Mouse (Mus musculus): ENCODE results near the gene Lrrc42. TPM values are rescaled to one million over a fixed set of nuclear protein-coding genes. Genes with fewer than 3 reads are reported as not detected.

Gene Lrrc42
- polyA plus RNA-seq, 1 experiment, result 0.53 TPM

DNA sequence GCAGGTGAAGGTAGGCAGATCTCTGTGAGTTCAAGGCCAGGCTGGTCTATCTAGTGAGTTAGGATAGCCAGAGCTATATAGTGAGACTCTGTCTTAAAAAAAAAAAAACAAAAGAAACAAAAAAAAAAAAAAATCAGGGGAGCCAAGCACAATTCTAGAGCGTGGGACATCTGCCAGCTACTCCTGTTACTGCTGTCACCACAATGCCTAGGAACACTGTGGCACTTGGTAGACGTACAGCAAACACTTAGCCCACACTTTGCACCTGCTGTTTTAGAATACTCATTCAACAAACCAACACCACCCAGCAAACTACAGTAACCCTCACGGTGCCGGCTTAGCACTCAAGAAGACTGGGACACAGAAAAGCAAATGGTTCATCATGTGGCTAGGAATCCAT, 41.9 kb downstream of the Lrrc42 start:
- no peak overlapping the region for H3K4me3 ChIP-seq (replicated peaks)
- H3K9me3 ChIP-seq (ENCODE audit: control insufficient read depth, low read length), result no peaks in the 10 kb centered on the region
- TF ChIP-seq TAL1 (IDR thresholded peaks at IDR 0.05; ENCODE audit: low read length) (no peak), GATA1 (IDR thresholded peaks at IDR 0.05; ENCODE audit: low read length) (no peak)
- peaks cover 31% of the 10 kb centered on the region for H3K36me3 ChIP-seq (ENCODE audit: control insufficient read depth)
- H3K4me1 ChIP-seq (ENCODE audit: control insufficient read depth), result peaks cover 25% of the 10 kb centered on the region
- no peaks in the 10 kb centered on the region for H3K27me3 ChIP-seq (ENCODE audit: control insufficient read depth)

DNA sequence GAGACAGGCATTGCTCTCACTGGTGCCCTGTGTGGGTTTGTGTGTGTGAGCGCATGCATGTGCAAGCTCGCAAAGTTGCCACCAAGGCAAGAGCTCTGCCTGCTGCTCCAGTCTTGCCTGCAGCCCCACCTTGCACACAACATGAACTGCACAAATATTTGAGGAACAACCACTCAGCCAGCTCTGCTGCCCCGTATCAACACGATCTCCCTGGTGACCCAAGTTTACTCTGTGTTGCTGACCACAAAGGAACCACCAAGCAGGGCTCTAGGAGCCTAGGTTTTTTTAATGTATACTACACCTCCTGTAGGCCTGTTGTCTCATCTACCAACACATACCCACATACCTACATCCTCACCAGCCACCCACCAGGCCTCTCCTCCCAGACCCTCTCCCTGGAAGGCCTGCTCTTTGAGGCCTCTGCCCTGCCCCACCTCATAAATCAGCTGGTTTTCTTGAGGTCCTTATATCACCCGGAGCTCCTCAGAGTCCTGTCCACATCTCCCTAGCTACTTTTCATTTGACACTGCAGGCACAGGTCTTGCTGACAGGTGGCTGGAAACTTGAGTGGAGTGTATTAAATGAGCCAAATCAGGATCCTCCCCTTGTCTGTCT, 42.7 kb downstream of the Lrrc42 start:
- H3K4me1 ChIP-seq (ENCODE audit: control insufficient read depth), result peaks cover 16% of the 10 kb centered on the region
- no peak for TF ChIP-seq GATA1 (IDR thresholded peaks at IDR 0.05; ENCODE audit: low read length)
- TF ChIP-seq TAL1 (IDR thresholded peaks at IDR 0.05; ENCODE audit: low read length), result no peak
- peaks cover 35% of the 10 kb centered on the region for H3K36me3 ChIP-seq (ENCODE audit: control insufficient read depth)
- no peaks in the 10 kb centered on the region for H3K27me3 ChIP-seq (ENCODE audit: control insufficient read depth)
- H3K9me3 ChIP-seq (ENCODE audit: control insufficient read depth, low read length), result no peaks in the 10 kb centered on the region
- H3K4me3 ChIP-seq (replicated peaks), result no peak overlapping the region

DNA sequence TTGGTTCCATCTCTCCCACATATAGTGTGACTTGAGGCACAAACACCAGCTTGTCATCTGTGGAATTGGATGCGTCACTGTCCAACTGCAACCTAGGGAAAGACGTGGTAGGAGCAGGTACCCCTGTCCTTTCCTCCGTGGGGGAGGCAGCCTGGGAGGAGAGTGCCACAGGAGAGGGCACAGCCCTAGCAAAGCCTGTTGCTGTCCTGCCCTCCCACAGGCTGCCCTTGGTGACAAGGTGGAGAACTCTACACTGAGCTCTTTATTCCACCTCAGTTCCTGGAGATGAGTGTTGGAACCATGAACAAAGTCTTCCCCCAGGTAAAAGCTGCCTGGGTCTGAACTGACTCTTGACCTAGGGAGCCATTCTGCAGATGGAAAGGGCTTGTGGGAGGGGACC, 44.5 kb downstream of the Lrrc42 start, which contains the start of gene Ldlrad1:
TSS of gene Ldlrad1 (plus strand) at position 301 of the 400 bp plus-strand sequence.
- TF ChIP-seq GATA1 (IDR thresholded peaks at IDR 0.05; ENCODE audit: low read length) (no peak), TAL1 (IDR thresholded peaks at IDR 0.05; ENCODE audit: low read length) (no peak)
- Histone ChIP-seq H3K36me3 (ENCODE audit: control insufficient read depth) (peaks cover 51% of the 10 kb centered on the region), H3K4me3 (replicated peaks) (no peak within 1 kb of the TSS)

DNA sequence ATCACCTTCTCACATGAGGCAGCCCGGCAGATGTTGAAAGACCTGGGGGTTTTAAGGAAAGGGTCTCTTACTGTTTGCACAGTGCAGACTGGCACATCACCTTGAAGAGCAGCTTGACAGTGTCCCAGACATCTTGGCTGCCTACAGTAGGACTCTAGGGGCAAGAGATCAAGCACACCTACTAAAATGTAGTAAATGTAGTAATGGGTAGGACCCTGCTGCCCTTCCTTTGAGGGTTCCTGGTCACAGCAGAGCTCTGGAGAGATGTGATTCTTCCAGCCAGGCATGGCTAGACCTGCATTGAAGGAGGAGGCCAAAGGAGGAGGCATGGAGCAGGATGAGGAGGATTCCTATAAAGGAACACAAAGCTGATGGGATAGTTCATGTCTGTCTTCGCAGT, 46.3 kb downstream of the Lrrc42 start:
- Histone ChIP-seq H3K4me3 (replicated peaks) (no peak overlapping the region), H3K27me3 (ENCODE audit: control insufficient read depth) (no peaks in the 10 kb centered on the region), H3K36me3 (ENCODE audit: control insufficient read depth) (peaks cover 70% of the 10 kb centered on the region), H3K9me3 (ENCODE audit: control insufficient read depth, low read length) (no peaks in the 10 kb centered on the region), H3K4me1 (ENCODE audit: control insufficient read depth) (peaks cover 24% of the 10 kb centered on the region)
- no peak for TF ChIP-seq TAL1 (IDR thresholded peaks at IDR 0.05; ENCODE audit: low read length)

More for the DNA sequence above, 44.5 kb downstream of the Lrrc42 start, which contains the start of gene Ldlrad1:
- Histone ChIP-seq H3K9me3 (ENCODE audit: control insufficient read depth, low read length) (no peaks in the 10 kb centered on the region), H3K4me1 (ENCODE audit: control insufficient read depth) (peaks cover 14% of the 10 kb centered on the region), H3K27me3 (ENCODE audit: control insufficient read depth) (no peaks in the 10 kb centered on the region)

DNA sequence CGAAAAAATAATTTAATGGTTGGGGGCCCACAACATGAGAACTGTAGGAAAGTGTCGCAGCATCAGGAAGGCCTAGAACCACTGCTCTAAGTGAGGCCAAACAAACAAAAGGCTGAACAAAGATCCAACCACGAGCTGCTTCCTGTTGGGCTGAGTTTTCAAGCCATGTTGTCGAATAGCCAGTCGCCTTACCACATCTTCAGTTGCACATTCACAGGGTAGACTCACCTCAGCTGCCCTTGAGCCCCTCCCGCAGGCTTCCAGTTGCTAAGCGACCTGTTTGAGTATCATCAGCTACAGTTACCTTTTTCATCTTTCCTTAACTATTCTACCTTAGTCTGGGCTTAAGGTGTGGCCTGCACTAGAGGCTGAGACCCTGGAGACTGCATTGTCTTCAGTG, 50.3 kb downstream of the Lrrc42 start:
- peaks cover 10% of the 10 kb centered on the region for H3K4me1 ChIP-seq (ENCODE audit: control insufficient read depth)
- H3K36me3 ChIP-seq (ENCODE audit: control insufficient read depth), result peaks cover 95% of the 10 kb centered on the region
- H3K9me3 ChIP-seq (ENCODE audit: control insufficient read depth, low read length), result no peaks in the 10 kb centered on the region
- no peak overlapping the region for H3K4me3 ChIP-seq (replicated peaks)
- no peaks in the 10 kb centered on the region for H3K27me3 ChIP-seq (ENCODE audit: control insufficient read depth)
- no peak for TF ChIP-seq GATA1 (IDR thresholded peaks at IDR 0.05; ENCODE audit: low read length)
- no peak for TF ChIP-seq TAL1 (IDR thresholded peaks at IDR 0.05; ENCODE audit: low read length)

DNA sequence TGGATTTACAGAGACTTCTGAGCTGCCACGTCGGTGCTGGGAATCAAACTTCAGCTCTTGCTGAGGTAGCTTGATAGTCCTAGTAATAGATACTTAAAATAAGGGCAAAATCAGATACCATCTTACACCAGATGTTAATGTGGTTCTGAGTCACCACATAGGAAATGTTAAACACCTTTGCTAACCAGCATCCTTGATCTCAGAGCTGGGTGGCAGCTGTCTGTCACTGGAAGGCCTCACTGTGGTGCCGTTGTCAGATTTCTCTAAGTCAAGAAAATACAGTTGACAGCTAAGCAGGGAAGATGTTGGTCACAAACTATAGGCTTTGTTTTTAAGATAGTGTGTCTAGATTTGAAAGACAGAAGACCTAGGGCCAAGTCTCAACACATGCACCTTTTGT, 51.6 kb downstream of the Lrrc42 start:
- TF ChIP-seq TAL1 (IDR thresholded peaks at IDR 0.05; ENCODE audit: low read length), result no peak
- TF ChIP-seq GATA1 (IDR thresholded peaks at IDR 0.05; ENCODE audit: low read length), result no peak
- Histone ChIP-seq H3K36me3 (ENCODE audit: control insufficient read depth) (peaks cover 97% of the 10 kb centered on the region), H3K9me3 (ENCODE audit: control insufficient read depth, low read length) (no peaks in the 10 kb centered on the region), H3K4me1 (ENCODE audit: control insufficient read depth) (peaks cover 10% of the 10 kb centered on the region), H3K27me3 (ENCODE audit: control insufficient read depth) (no peaks in the 10 kb centered on the region), H3K4me3 (replicated peaks) (no peak overlapping the region)

DNA sequence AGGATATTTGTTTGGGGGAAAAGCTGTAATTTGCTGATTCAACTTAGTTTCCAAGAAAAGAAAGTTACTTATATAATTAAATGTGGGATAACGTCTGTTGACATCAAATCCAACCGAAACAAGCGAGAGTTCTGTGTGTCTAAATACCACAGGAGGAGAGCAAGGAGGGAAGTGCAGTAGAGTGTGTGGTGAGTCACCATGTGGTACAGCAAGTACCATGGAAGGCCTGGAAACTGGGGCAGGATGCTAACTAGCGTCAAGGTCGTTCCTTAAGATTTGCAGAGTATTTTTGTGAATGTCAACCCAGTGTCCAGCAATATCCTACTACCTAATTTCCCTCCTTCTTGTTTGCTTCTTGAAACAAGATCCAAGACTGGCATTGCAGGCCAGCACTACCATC, 55.3 kb downstream of the Lrrc42 start:
- TF ChIP-seq TAL1 (IDR thresholded peaks at IDR 0.05; ENCODE audit: low read length) (no peak), GATA1 (IDR thresholded peaks at IDR 0.05; ENCODE audit: low read length) (no peak)
- H3K36me3 ChIP-seq (ENCODE audit: control insufficient read depth), result peaks cover 96% of the 10 kb centered on the region
- peaks cover 4% of the 10 kb centered on the region; the same call in 1 of the 2 replicates for H3K4me1 ChIP-seq (ENCODE audit: control insufficient read depth)
- H3K27me3 ChIP-seq (ENCODE audit: control insufficient read depth), result no peaks in the 10 kb centered on the region
- no peaks in the 10 kb centered on the region for H3K9me3 ChIP-seq (ENCODE audit: control insufficient read depth, low read length)
- H3K4me3 ChIP-seq (replicated peaks), result no peak overlapping the region

DNA sequence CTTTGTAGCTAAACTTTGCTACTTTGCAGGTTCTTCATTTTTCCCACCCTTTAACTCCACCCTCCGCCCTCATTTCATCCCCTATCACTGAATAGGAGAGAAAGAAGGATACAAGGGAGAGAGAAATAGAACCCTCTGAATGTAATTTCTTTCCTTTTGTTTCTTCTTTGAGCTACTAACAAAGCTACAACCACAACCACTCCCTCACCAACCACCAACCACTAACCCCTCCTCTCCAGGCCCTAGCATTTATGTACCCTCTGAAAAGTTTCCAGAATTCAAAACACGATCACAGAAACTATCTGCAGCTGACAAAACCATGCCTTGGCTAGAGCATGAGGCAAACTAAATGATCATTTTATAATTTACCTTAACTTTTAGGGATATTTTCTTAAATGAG, 56.9 kb downstream of the Lrrc42 start:
- TF ChIP-seq GATA1 (IDR thresholded peaks at IDR 0.05; ENCODE audit: low read length) (no peak), TAL1 (IDR thresholded peaks at IDR 0.05; ENCODE audit: low read length) (no peak)
- Histone ChIP-seq H3K36me3 (ENCODE audit: control insufficient read depth) (peaks cover 95% of the 10 kb centered on the region), H3K4me1 (ENCODE audit: control insufficient read depth) (no peaks in the 10 kb centered on the region), H3K4me3 (replicated peaks) (no peak overlapping the region), H3K27me3 (ENCODE audit: control insufficient read depth) (no peaks in the 10 kb centered on the region), H3K9me3 (ENCODE audit: control insufficient read depth, low read length) (no peaks in the 10 kb centered on the region)

DNA sequence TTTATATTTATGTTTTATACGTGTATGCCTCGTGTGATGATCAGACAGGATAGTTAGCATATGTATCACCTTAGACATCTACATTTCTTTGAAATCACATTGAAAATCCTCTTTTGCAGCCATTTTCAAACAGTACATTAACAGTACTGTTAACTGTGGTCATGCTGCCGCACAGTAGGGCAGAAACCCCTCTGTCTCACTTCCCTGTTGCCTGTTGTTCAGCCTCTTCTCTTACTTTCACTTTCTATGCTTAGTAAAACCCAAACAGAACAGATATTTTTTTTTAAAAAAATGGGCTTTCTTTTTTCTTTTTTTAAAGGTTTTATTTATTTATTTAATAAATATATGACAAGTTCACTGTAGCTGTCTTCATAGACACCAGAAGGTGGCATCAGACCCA, 59.5 kb downstream of the Lrrc42 start:
- TF ChIP-seq GATA1 (IDR thresholded peaks at IDR 0.05; ENCODE audit: low read length), result no peak
- TF ChIP-seq TAL1 (IDR thresholded peaks at IDR 0.05; ENCODE audit: low read length), result no peak
- Histone ChIP-seq H3K36me3 (ENCODE audit: control insufficient read depth) (peaks cover 93% of the 10 kb centered on the region), H3K9me3 (ENCODE audit: control insufficient read depth, low read length) (no peaks in the 10 kb centered on the region), H3K4me1 (ENCODE audit: control insufficient read depth) (no peaks in the 10 kb centered on the region), H3K4me3 (replicated peaks) (no peak overlapping the region), H3K27me3 (ENCODE audit: control insufficient read depth) (no peaks in the 10 kb centered on the region)

DNA sequence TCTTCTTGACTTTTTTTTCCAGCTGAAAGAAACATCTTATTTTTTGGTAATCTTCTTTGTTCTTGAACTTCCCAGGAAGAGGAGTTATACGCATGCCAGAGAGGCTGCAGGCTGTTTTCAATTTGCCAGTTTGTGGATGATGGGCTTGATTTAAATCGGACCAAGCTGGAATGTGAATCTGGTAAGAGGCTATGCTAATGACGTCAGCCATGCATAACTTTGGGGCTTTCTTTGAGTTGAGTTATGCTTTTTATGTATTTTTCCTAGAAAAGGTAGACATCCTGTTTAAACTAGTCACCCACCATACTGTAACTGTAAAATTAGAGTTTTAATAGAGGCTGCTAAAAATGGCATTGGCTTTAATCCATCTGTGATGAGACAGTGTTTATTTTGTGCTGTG, 67.6 kb downstream of the Lrrc42 start:
- Histone ChIP-seq H3K36me3 (ENCODE audit: control insufficient read depth) (peaks cover 66% of the 10 kb centered on the region), H3K27me3 (ENCODE audit: control insufficient read depth) (no peaks in the 10 kb centered on the region), H3K9me3 (ENCODE audit: control insufficient read depth, low read length) (no peaks in the 10 kb centered on the region), H3K4me3 (replicated peaks) (no peak overlapping the region), H3K4me1 (ENCODE audit: control insufficient read depth) (peaks cover 26% of the 10 kb centered on the region)
- no peak for TF ChIP-seq TAL1 (IDR thresholded peaks at IDR 0.05; ENCODE audit: low read length)

Other genes with a start within 250 kb of the Lrrc42 start
- 3.9 and 4.3 TPM in 2 replicates for gene Mrpl37, start 186.7 kb downstream of the Lrrc42 start, polyA plus RNA-seq (2012)
- gene Cyb5rl, start 186.5 kb downstream of the Lrrc42 start, polyA plus RNA-seq (2012), result 0.04 and 0.40 TPM in 2 replicates
- gene Cdcp2, start 156.6 kb downstream of the Lrrc42 start, polyA plus RNA-seq (2012), result 0.02 TPM in 1 of 2 replicates, not detected in the other
- gene Tmem59, start 75.1 kb downstream of the Lrrc42 start, polyA plus RNA-seq (2012), result 10.0 and 10.7 TPM in 2 replicates
- 2.8 and 3.1 TPM in 2 replicates for gene Tceanc2, start 74.4 kb downstream of the Lrrc42 start, polyA plus RNA-seq (2012)
- not detected in 2 replicates for gene Ldlrad1, start 44.4 kb downstream of the Lrrc42 start, polyA plus RNA-seq (2012)
- gene Hspb11, start 61 bp upstream of the Lrrc42 start, polyA plus RNA-seq (2012), result 0.17 and 0.28 TPM in 2 replicates
- not detected in 2 replicates for gene Dio1, start 53.6 kb upstream of the Lrrc42 start, polyA plus RNA-seq (2012)
- gene Yipf1, start 60.8 kb upstream of the Lrrc42 start, polyA plus RNA-seq (2012), result 0.82 and 1.6 TPM in 2 replicates
- gene Ndc1, start 114.3 kb upstream of the Lrrc42 start, polyA plus RNA-seq (2012), result 0.13 and 0.25 TPM in 2 replicates
- 0.21 and 0.24 TPM in 2 replicates for gene Glis1, start 181.1 kb upstream of the Lrrc42 start, polyA plus RNA-seq (2012)

All from erythroblast, embryonic 14.5 days (primary cell).